Mouse (Mus musculus): Measurements from ENCODE around the gene Nr1h5. TPM values are rescaled to one million over a fixed set of nuclear protein-coding genes. Genes with fewer than 3 reads are reported as not detected.

Gene Nr1h5
- polyA plus RNA-seq, 1 experiment from 2014 or later: not detected

- Histone ChIP-seq H3K4me1 (no peaks in the 10 kb centered on the region), H3K36me3 (no peaks in the 10 kb centered on the region), H3K4me2 (no peak overlapping the region), H3K9me3 (no peaks in the 10 kb centered on the region), H3K27me3 (no peaks in the 10 kb centered on the region), H3K27ac (no peak overlapping the region), H3K4me3 (no peak overlapping the region), H3K9ac (no peak overlapping the region)
- 77% methylated on average over 3 of the region's 3 CpGs for WGBS
- no peak for ATAC-seq (ENCODE audit: insufficient number of reproducible peaks, insufficient read depth, low FRiP score, low TSS enrichment, low read depth)
These were observed 6.6 kb upstream of the Nr1h5 start for GRCm38 (mm10) chr3:102970508-102970907.

- no peaks in the 10 kb centered on the region for H3K36me3 ChIP-seq
These were observed 6.1 kb upstream of the Nr1h5 start for GRCm38 (mm10) chr3:102970067-102970466.

GRCm38 (mm10) chr3:102955596-102955995 lies 8.3 kb downstream of the Nr1h5 start:
- no peak overlapping the region for H3K4me3 ChIP-seq
- H3K27ac ChIP-seq: no peak overlapping the region
- no peaks in the 10 kb centered on the region for H3K9me3 ChIP-seq
- no peak for ATAC-seq (ENCODE audit: insufficient number of reproducible peaks, insufficient read depth, low FRiP score, low TSS enrichment, low read depth)
- H3K36me3 ChIP-seq: no peaks in the 10 kb centered on the region
- no peaks in the 10 kb centered on the region for H3K27me3 ChIP-seq
- H3K4me2 ChIP-seq: no peak overlapping the region
- WGBS: 53% methylated on average over 3 of the region's 3 CpGs
- H3K9ac ChIP-seq: no peak overlapping the region
- no peaks in the 10 kb centered on the region for H3K4me1 ChIP-seq

More at GRCm38 (mm10) chr3:102970067-102970466, 6.1 kb upstream of the Nr1h5 start:
- WGBS: 80% methylated on average over 9 of the region's 9 CpGs
- no peaks in the 10 kb centered on the region for H3K4me1 ChIP-seq
- no peaks in the 10 kb centered on the region for H3K27me3 ChIP-seq
- no peak overlapping the region for H3K9ac ChIP-seq
- no peak overlapping the region for H3K4me2 ChIP-seq
- no peak overlapping the region for H3K4me3 ChIP-seq
- no peak overlapping the region for H3K27ac ChIP-seq
- H3K9me3 ChIP-seq: no peaks in the 10 kb centered on the region
- no peak for ATAC-seq (ENCODE audit: insufficient number of reproducible peaks, insufficient read depth, low FRiP score, low TSS enrichment, low read depth)

- H3K36me3 ChIP-seq: no peaks in the 10 kb centered on the region
These were observed 8.8 kb downstream of the Nr1h5 start for GRCm38 (mm10) chr3:102955143-102955542.

GRCm38 (mm10) chr3:102954476-102954875 lies 9.5 kb downstream of the Nr1h5 start:
- H3K9ac ChIP-seq: no peak overlapping the region
- H3K36me3 ChIP-seq: no peaks in the 10 kb centered on the region
- no peaks in the 10 kb centered on the region for H3K27me3 ChIP-seq
- H3K4me2 ChIP-seq: no peak overlapping the region
- no peaks in the 10 kb centered on the region for H3K4me1 ChIP-seq
- no peaks in the 10 kb centered on the region for H3K9me3 ChIP-seq
- ATAC-seq (ENCODE audit: insufficient number of reproducible peaks, insufficient read depth, low FRiP score, low TSS enrichment, low read depth): no peak
- 90% methylated on average over 12 of the region's 12 CpGs for WGBS
- H3K4me3 ChIP-seq: no peak overlapping the region
- H3K27ac ChIP-seq: no peak overlapping the region

More at GRCm38 (mm10) chr3:102955143-102955542, 8.8 kb downstream of the Nr1h5 start:
- Histone ChIP-seq H3K9me3 (no peaks in the 10 kb centered on the region), H3K4me3 (no peak overlapping the region), H3K27me3 (no peaks in the 10 kb centered on the region), H3K27ac (no peak overlapping the region), H3K4me1 (no peaks in the 10 kb centered on the region), H3K9ac (no peak overlapping the region), H3K4me2 (no peak overlapping the region)
- no peak for ATAC-seq (ENCODE audit: insufficient number of reproducible peaks, insufficient read depth, low FRiP score, low TSS enrichment, low read depth)
- WGBS: 85% methylated on average over 3 of the region's 3 CpGs

GRCm38 (mm10) chr3:102946861-102947260 lies 17.1 kb downstream of the Nr1h5 start:
- Histone ChIP-seq H3K9ac (no peak overlapping the region), H3K4me3 (no peak overlapping the region), H3K27ac (no peak overlapping the region), H3K36me3 (no peaks in the 10 kb centered on the region), H3K9me3 (no peaks in the 10 kb centered on the region), H3K4me1 (no peaks in the 10 kb centered on the region), H3K27me3 (no peaks in the 10 kb centered on the region), H3K4me2 (no peak overlapping the region)
- 68% methylated on average over 5 of the region's 5 CpGs for WGBS
- no peak for ATAC-seq (ENCODE audit: insufficient number of reproducible peaks, insufficient read depth, low FRiP score, low TSS enrichment, low read depth)

- no peak overlapping the region for H3K4me3 ChIP-seq
These were observed 17.6 kb downstream of the Nr1h5 start for GRCm38 (mm10) chr3:102946312-102946711.

GRCm38 (mm10) chr3:102938100-102938499 lies 25.8 kb downstream of the Nr1h5 start:
- Histone ChIP-seq H3K9me3 (no peaks in the 10 kb centered on the region), H3K4me2 (no peak overlapping the region), H3K4me1 (no peaks in the 10 kb centered on the region), H3K4me3 (no peak overlapping the region), H3K27ac (no peak overlapping the region), H3K36me3 (no peaks in the 10 kb centered on the region), H3K9ac (no peak overlapping the region), H3K27me3 (no peaks in the 10 kb centered on the region)
- 84% methylated on average over 1 of the region's 1 CpGs for WGBS
- ATAC-seq (ENCODE audit: insufficient number of reproducible peaks, insufficient read depth, low FRiP score, low TSS enrichment, low read depth): no peak

More at GRCm38 (mm10) chr3:102946312-102946711, 17.6 kb downstream of the Nr1h5 start:
- ATAC-seq (ENCODE audit: insufficient number of reproducible peaks, insufficient read depth, low FRiP score, low TSS enrichment, low read depth): no peak
- no peak overlapping the region for H3K27ac ChIP-seq
- H3K27me3 ChIP-seq: no peaks in the 10 kb centered on the region
- no peak overlapping the region for H3K9ac ChIP-seq
- no peak overlapping the region for H3K4me2 ChIP-seq
- H3K36me3 ChIP-seq: no peaks in the 10 kb centered on the region
- WGBS: 86% methylated on average over 3 of the region's 3 CpGs
- H3K4me1 ChIP-seq: no peaks in the 10 kb centered on the region
- no peaks in the 10 kb centered on the region for H3K9me3 ChIP-seq

- no peak within 1 kb of the TSS for H3K4me2 ChIP-seq
- 94% methylated on average over 78 of the region's 78 CpGs for WGBS
- no peak for ATAC-seq (ENCODE audit: insufficient number of reproducible peaks, insufficient read depth, low FRiP score, low TSS enrichment, low read depth)
- H3K36me3 ChIP-seq: no peaks in the 10 kb centered on the region
- H3K27me3 ChIP-seq: no peaks in the 10 kb centered on the region
- H3K27ac ChIP-seq: no peak within 1 kb of the TSS
- H3K4me3 ChIP-seq: no peak within 1 kb of the TSS
- no peaks in the 10 kb centered on the region for H3K9me3 ChIP-seq
- H3K9ac ChIP-seq: no peak within 1 kb of the TSS
- no peaks in the 10 kb centered on the region for H3K4me1 ChIP-seq
These were observed 28.2 kb downstream of the Nr1h5 start, which contains the start of gene Sycp1 for GRCm38 (mm10) chr3:102935451-102936354. TSS of gene Sycp1 (minus strand) at chr3:102936100.

GRCm38 (mm10) chr3:102899136-102899535 lies 64.8 kb downstream of the Nr1h5 start:
- ATAC-seq (ENCODE audit: insufficient number of reproducible peaks, insufficient read depth, low FRiP score, low TSS enrichment, low read depth): no peak
- Histone ChIP-seq H3K4me2 (no peak overlapping the region), H3K4me3 (no peak overlapping the region), H3K4me1 (no peaks in the 10 kb centered on the region), H3K27me3 (no peaks in the 10 kb centered on the region), H3K9me3 (no peaks in the 10 kb centered on the region), H3K27ac (no peak overlapping the region), H3K36me3 (no peaks in the 10 kb centered on the region), H3K9ac (no peak overlapping the region)
- 92% methylated on average over 1 of the region's 1 CpGs for WGBS

All from embryonic facial prominence, embryonic 13.5 days (tissue).